Mouse (Mus musculus) ES-E14 (cell line): Measurements from ENCODE around the gene Actn1.

Experiments
- HCFC1 ChIP-seq: IDR thresholded peaks from 2 replicates; pipeline ENCODE4 v1.6.1; 2012; ENCODE audit warnings: low read length, inconsistent platforms, borderline replicate concordance; ENCODE audit not compliant: insufficient read depth
- ZNF384 ChIP-seq: IDR thresholded peaks from 2 replicates; pipeline ENCODE4 v1.6.1; 2012; ENCODE audit warnings: low read depth, low read length, inconsistent platforms

DNA sequence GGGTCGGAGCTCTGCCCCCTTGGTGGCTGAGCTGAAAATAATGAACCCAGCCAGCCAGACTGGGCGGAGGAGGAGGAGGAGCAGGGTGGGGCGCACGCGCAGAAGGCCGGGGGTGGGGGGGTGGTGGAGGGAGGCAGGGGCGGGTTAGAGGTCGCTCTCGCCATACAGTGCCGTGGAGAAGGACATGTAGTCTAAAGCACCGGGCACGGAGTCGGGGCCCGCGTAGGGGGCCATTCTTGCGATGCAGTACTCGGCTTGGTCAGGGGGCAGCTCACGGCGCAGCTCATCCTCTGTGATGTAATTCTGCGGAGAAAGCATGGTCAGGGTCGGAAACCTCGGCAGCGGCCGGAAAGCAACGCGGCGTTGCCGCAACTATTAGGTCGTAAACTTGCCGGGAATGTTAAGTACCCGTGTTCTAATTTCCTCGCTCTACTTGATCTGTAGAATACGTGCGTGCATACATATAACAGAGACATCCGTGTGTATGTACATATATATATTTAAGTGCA lies 91.9 kb downstream of the Actn1 start:
- TF ChIP-seq ZNF384 (no peak), HCFC1 (no peak)
